11 mouse cellular contexts compared by ENCODE assay signal in genomic region chr5:22861399-22861798, GRCm38 (mm10).
DNase-seq lines count a peak whose midpoint lies in the region; ATAC-seq and TF ChIP-seq lines count a peak whose summit lies in the region.
"Had no signal": no experiment of that assay in that cellular context is flagged by ENCODE, and none has a peak within 500 bp of the region (broad histone marks: within the 10 kb centered on the region; RNA-seq: fewer than 3 reads in every experiment).

No protein-coding gene starts in this region.

- no peaks in the 10 kb centered on the region for H3K36me3 ChIP-seq in neural tube, embryonic 12.5 days
- no peaks in the 10 kb centered on the region for H3K36me3 ChIP-seq in stomach, postnatal 0 days (ENCODE audit: control insufficient read depth, insufficient read depth, low read length)
- H3K36me3 ChIP-seq: embryonic facial prominence, embryonic 15.5 days had no signal

- no peaks in the 10 kb centered on the region for H3K4me1 ChIP-seq in neural tube, embryonic 12.5 days
- no peaks in the 10 kb centered on the region for H3K4me1 ChIP-seq in stomach, postnatal 0 days (replicated peaks; ENCODE audit: control insufficient read depth, insufficient read depth)
- H3K4me1 ChIP-seq: embryonic facial prominence, embryonic 15.5 days had no signal

- no peak overlapping the region for H3K4me2 ChIP-seq in neural tube, embryonic 12.5 days (replicated peaks)
- H3K4me2 ChIP-seq in stomach, postnatal 0 days (replicated peaks; ENCODE audit: low read depth) = no peak overlapping the region
- H3K4me2 ChIP-seq: embryonic facial prominence, embryonic 15.5 days had no signal

- H3K27ac ChIP-seq in neural tube, embryonic 12.5 days = no peak overlapping the region
- no peak overlapping the region for H3K27ac ChIP-seq in stomach, postnatal 0 days (replicated peaks)
- H3K27ac ChIP-seq: embryonic facial prominence, embryonic 15.5 days had no signal

- no peak overlapping the region for H3K4me3 ChIP-seq in neural tube, embryonic 12.5 days
- no peak overlapping the region for H3K4me3 ChIP-seq in stomach, postnatal 0 days (ENCODE audit: low read depth, low read length)
- H3K4me3 ChIP-seq: embryonic facial prominence, embryonic 15.5 days had no signal

- 0 out of 2 replicates have a peak, but pooled peaks have one; percentile 21 for ATAC-seq in neural tube, embryonic 12.5 days (ENCODE audit: low FRiP score, low read depth)
- no peak for ATAC-seq in stomach, postnatal 0 days (ENCODE audit: low FRiP score, low TSS enrichment)

- H3K9ac ChIP-seq in neural tube, embryonic 12.5 days = no peak overlapping the region
- no peak overlapping the region for H3K9ac ChIP-seq in stomach, postnatal 0 days (ENCODE audit: low read length)
- H3K9ac ChIP-seq: embryonic facial prominence, embryonic 15.5 days had no signal

- WGBS in neural tube, embryonic 12.5 days = 72% methylated on average over 1 of the region's 1 CpGs
- 57% methylated on average over 1 of the region's 1 CpGs for WGBS in stomach, postnatal 0 days

- no peak for TF ChIP-seq POLR2A in brain, embryonic 14.5 days (IDR thresholded peaks at IDR 0.05; ENCODE audit: borderline replicate concordance, extremely low read depth, insufficient read depth, insufficient read length, poor library complexity, severe bottlenecking)

- H3K27me3 ChIP-seq in neural tube, embryonic 12.5 days (replicated peaks) = no peaks in the 10 kb centered on the region
- H3K27me3 ChIP-seq in stomach, postnatal 0 days (ENCODE audit: control insufficient read depth, insufficient read depth, low read length) = no peaks in the 10 kb centered on the region
- H3K27me3 ChIP-seq: embryonic facial prominence, embryonic 15.5 days had no signal

- no peaks in the 10 kb centered on the region for H3K9me3 ChIP-seq in neural tube, embryonic 12.5 days
- H3K9me3 ChIP-seq in stomach, postnatal 0 days (ENCODE audit: control insufficient read depth, low read length) = no peaks in the 10 kb centered on the region
- H3K9me3 ChIP-seq: embryonic facial prominence, embryonic 15.5 days had no signal

- TF ChIP-seq EP300 in stomach, postnatal 0 days (optimal IDR thresholded peaks at IDR 0.05) = no peak

- DNase-seq in heart, postnatal 4 days = peak; percentile 8
- DNase-seq in heart, adult 11 months = no peak
- DNase-seq in neural tube, embryonic 10.5 days (ENCODE audit: extremely low spot score, low spot score) = no peak
- no peak for DNase-seq in brain, embryonic 14.5 days (ENCODE audit: low read depth)
- DNase-seq in stomach, postnatal 0 days (ENCODE audit: low spot score) = no peak
- no peak for DNase-seq in heart, adult 8-10 months (ENCODE audit: low spot score)
- no peak for DNase-seq in yolk sac, embryonic 10.5 days (ENCODE audit: low spot score)
- DNase-seq: heart, postnatal 14 days; midbrain, embryonic 14.5 days had no signal

- TF ChIP-seq CTCF in brain, embryonic 14.5 days (IDR thresholded peaks at IDR 0.05; ENCODE audit: borderline replicate concordance, extremely low read depth, insufficient read depth, insufficient read length) = peak; percentile 38; the same call in 1 of the 2 replicates
- TF ChIP-seq CTCF in stomach, postnatal 0 days (IDR thresholded peaks at IDR 0.05; ENCODE audit: low read depth) = peak; percentile 42
